Mouse (Mus musculus): ENCODE measurements around the gene Castor1. TPM values are rescaled to one million over a fixed set of nuclear protein-coding genes. Genes with fewer than 3 reads are reported as not detected.

Castor1 gene
- total RNA-seq, 2 experiments from 2014 or later: 8.7 to 9.8 TPM

GRCm38 (mm10) chr11:4232644-4233043 is 14.6 kb downstream of the Castor1 start:
- DNase-seq (ENCODE audit: low spot score in 2 of 2): no peak

- DNase-seq (ENCODE audit: low spot score in 2 of 2): no peak
Measured at GRCm38 (mm10) chr11:4235052-4235655, 17.1 kb downstream of the Castor1 start.

- no peak for DNase-seq (ENCODE audit: low spot score in 2 of 2)
Measured at GRCm38 (mm10) chr11:4235665-4236545, 17.9 kb downstream of the Castor1 start, which contains the start of gene Osm. Osm (plus strand) TSS chr11:4236420.

GRCm38 (mm10) chr11:4236546-4237067 is 18.6 kb downstream of the Castor1 start:
- DNase-seq (ENCODE audit: low spot score in 2 of 2): no peak

- DNase-seq (ENCODE audit: low spot score in 2 of 2): no peak
Measured at GRCm38 (mm10) chr11:4237389-4237912, 19.4 kb downstream of the Castor1 start.

- no peak for DNase-seq (ENCODE audit: low spot score in 2 of 2)
Measured at GRCm38 (mm10) chr11:4238167-4238566, 20.1 kb downstream of the Castor1 start.

- DNase-seq (ENCODE audit: low spot score in 2 of 2): no peak
Measured at GRCm38 (mm10) chr11:4239691-4240090, 21.7 kb downstream of the Castor1 start.

- DNase-seq (ENCODE audit: low spot score in 2 of 2): no peak
Measured at GRCm38 (mm10) chr11:4240151-4240550, 22.1 kb downstream of the Castor1 start.

- no peak for DNase-seq (ENCODE audit: low spot score in 2 of 2)
Measured at GRCm38 (mm10) chr11:4241180-4241579, 23.2 kb downstream of the Castor1 start.

- no peak for DNase-seq (ENCODE audit: low spot score in 2 of 2)
Measured at GRCm38 (mm10) chr11:4246126-4246525, 28.1 kb downstream of the Castor1 start.

GRCm38 (mm10) chr11:4246623-4247022 is 28.6 kb downstream of the Castor1 start:
- no peak for DNase-seq (ENCODE audit: low spot score in 2 of 2)

GRCm38 (mm10) chr11:4247201-4247959 is 29.4 kb downstream of the Castor1 start:
- no peak for DNase-seq (ENCODE audit: low spot score in 2 of 2)

- no peak for DNase-seq (ENCODE audit: low spot score in 2 of 2)
Measured at GRCm38 (mm10) chr11:4249151-4249550, 31.1 kb downstream of the Castor1 start.

- DNase-seq (ENCODE audit: low spot score in 2 of 2): no peak
Measured at GRCm38 (mm10) chr11:4250290-4250689, 32.3 kb downstream of the Castor1 start.

GRCm38 (mm10) chr11:4251376-4251775 is 33.4 kb downstream of the Castor1 start:
- no peak for DNase-seq (ENCODE audit: low spot score in 2 of 2)

GRCm38 (mm10) chr11:4252886-4253285 is 34.9 kb downstream of the Castor1 start:
- DNase-seq (ENCODE audit: low spot score in 2 of 2): no peak

- no peak for DNase-seq (ENCODE audit: low spot score in 2 of 2)
Measured at GRCm38 (mm10) chr11:4256846-4257607, 39.0 kb downstream of the Castor1 start, which contains the start of gene Lif. Lif (plus strand) TSS chr11:4257557.

- no peak for DNase-seq (ENCODE audit: low spot score in 2 of 2)
Measured at GRCm38 (mm10) chr11:4257756-4258155, 39.7 kb downstream of the Castor1 start.

- peak; percentile 76 to 84 for DNase-seq (ENCODE audit: low spot score in 2 of 2)
Measured at GRCm38 (mm10) chr11:4258657-4259082, 40.6 kb downstream of the Castor1 start.

- DNase-seq (ENCODE audit: low spot score in 2 of 2): peak in 1 of 2 experiments; percentile 66
Measured at GRCm38 (mm10) chr11:4260463-4261187, 42.6 kb downstream of the Castor1 start.

Data from gastrocnemius, postnatal 4 days (tissue).